Mouse (Mus musculus) liver, adult (tissue): ENCODE measurements around the gene Numb.

Experiments used
- GATA4 ChIP-seq: IDR thresholded peaks from 2 replicates; pipeline ENCODE4 v1.6.1; 2014; ENCODE audit warnings: mild to moderate bottlenecking, low read length; ENCODE audit not compliant: insufficient replicate concordance

Gene Numb

DNA sequence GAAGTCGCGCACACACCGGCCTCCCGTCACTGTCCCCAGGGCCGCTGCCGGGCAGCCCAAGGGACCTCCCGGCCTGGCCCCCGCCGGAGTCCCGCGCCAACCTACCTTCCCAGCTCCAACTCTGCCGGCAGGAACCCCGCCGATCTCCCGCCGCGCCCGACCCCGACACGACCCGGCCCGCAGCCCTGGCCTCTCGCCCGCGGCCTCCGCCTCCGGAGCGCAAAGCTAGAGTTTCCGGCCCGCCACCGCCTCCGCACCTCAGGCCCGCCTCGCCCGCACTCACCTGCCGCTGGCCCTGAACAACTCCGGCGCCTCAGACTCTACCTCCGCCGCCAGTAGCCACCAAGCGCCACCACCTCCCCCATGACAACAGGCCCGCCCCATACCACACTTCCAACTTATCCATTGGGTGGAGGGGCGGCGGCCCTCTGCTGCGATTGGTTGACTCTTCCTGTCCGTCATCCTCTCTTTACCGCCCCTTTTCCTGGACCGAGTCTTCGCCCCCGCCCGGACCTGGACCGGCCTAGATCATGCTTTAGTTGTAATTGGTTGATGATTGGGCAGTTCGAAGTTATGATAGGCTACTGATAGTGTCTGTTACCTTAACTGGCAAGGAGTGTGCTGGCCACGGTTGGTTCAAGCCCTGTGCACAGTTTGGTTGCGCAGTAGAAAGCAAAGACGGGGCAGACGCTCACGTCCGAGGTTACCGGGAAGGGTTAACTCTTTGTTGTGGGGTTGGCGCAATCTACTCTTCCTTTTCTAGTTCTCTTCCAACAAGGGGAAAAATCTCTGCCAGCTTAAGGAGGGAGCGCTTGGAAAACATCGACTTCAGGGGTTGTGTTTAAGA is at the start of gene Numb:
Gene Numb (minus strand): TSS at position 400 of the 847 bp plus-strand sequence.
- TF ChIP-seq GATA4 = peak; percentile 31; the same call in 1 of the 2 replicates

DNA sequence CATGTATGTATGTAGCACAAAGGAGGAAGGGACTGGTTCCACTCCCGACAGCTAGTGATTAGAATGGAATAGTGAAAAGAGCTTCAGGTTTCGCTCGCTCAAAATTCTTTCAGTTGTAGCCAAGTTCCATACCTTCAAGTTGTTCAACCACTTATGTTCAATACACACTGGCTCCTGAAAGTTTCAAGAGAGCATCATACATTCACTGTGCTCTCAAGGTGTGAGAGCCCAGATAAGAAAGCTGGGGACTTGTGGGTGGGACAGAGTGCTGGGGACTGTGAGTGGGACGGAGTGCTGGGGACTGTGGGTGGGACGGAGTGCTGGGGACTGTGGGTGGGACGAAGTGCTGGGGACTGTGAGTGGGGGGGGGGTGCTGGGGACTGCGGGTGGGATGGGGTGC is 43.5 kb upstream of the Numb start:
- no peak for TF ChIP-seq GATA4

DNA sequence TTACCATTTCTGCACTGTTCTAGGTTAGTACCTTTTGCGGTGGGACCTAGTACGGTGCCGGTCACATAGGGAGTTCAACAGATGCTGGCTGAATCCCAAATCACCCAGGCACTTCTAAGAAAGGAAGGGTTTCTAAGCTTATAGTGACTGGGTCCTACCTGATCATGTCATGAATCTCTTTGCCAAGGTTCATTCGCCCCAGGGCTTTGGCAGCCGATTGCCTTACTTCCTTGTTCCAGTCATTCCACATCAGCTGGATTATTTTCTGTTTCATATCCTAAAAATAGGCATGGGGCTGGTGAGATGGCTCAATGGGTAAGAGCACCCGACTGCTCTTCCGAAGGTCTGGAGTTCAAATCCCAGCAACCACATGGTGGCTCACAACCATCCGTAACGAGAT is 36.5 kb upstream of the Numb start:
- no peak for TF ChIP-seq GATA4

DNA sequence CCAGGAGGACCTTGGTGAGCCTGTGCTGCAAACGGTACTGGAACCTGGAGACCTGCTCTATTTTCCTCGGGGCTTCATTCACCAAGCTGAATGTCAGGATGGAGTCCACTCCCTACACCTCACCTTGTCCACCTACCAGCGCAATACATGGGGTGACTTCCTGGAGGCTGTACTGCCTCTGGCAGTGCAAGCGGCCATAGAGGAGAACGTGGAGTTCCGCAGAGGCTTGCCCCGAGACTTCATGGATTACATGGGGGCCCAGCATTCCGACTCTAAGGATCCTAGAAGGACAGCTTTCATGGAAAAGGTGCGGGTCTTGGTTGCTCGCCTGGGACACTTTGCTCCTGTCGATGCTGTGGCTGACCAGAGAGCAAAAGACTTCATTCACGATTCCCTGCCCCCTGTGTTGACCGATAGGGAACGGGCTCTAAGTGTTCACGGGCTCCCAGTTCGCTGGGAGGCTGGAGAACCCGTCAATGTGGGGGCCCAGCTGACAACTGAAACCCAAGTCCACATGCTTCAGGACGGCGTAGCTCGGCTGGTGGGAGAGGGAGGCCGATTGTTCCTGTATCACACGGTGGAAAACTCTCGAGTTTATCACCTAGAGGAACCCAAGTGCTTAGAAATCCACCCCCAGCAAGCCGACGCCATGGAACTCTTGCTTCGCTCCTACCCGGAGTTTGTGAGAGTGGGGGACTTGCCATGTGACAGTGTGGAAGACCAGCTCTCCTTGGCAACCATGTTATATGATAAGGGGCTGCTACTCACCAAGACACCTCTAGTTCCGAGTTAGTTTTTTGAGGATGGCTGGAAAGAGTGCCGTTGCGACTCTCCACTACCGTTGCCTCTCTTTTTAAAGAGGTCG is 30.2 kb upstream of the Numb start:
- TF ChIP-seq GATA4 = no peak

DNA sequence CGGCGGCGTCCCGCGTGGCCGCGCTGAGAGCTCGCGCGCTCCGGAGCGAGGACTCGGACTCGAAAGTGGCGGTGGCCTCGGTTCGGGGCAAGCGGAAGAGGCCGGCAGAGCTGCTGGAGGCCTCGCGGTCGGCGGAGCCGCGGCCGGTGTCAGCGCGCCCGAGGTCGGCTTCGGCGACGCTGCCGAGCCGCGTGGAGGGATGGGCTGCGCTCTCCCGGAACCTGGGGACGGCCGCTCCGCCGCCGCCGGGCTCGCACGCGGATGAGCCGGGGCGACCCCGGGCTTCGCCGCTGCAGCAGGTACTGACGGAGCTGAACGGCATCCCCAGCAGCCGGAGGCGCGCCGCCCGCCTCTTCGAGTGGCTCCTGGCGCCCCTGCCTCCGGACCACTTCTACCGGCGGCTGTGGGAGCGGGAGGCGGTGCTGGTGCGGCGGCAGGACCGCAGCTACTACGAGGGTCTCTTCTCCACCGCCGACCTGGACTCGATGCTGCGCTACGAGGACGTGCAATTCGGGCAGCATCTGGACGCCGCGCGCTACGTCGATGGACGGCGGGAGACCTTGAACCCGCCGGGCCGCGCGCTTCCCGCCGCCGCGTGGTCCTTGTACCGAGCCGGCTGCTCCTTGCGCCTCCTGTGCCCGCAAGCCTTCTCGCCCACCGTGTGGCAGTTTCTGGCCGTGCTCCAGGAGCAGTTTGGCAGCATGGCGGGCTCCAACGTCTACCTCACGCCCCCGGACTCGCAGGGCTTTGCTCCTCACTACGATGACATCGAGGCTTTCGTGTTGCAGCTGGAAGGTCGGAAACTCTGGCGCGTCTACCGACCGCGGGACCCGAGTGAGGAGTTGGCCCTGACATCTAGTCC is 29.3 kb upstream of the Numb start:
- TF ChIP-seq GATA4 = no peak

DNA sequence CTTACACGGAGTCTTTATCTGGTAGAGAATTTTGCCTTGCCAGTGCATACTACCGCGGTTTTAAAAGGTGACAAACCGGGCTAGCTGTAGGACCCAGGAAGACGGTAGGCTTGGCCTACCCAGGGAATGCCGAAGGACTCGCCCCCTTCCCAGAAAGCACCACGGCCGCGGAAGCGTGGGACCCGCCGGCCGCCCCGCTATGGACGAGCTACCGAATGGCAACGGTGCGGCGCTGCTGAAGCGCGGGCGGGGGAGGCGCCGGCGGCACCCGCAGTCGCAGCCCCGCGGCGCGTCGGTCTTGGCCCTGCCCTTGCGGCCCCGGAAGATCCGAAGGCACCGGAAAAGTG is 28.7 kb upstream of the Numb start, which contains the start of gene Riox1:
Gene Riox1 (plus strand): TSS at position 116 of the 347 bp plus-strand sequence.
- no peak; the same call in 1 of the 2 replicates for TF ChIP-seq GATA4

DNA sequence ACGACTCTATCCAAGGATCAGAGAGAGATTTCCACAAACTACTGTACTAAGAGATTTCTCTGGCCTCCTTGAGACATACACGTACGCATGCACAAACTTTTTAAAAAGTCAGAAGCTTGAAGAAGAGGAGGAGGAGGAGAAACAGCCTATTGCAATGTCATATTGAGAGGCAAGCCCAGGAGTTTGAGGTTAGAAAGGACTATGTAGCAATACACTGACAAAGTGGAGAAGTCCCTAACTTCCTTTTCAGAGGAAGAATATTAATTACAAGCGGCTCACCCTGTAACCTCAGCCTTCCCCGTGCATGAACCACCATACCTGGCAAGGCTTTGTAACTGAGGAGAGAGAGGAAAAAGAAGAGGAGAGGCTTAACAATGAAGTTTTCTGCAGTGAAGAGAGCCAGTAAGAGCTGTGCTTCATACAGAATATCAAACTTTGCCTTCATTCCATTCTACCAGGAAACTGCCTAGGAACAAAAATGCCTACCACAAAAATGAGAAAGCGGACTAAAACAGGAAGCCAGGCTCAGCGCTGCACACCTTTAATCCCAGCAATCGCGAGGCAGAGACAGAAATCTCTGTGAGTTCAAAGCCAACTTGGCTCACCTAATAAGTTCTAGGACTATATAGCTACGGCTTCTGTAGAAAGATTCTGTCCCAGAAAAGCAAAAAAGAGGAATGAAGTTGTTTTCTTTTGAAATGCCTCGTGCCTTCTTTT is 28.2 kb upstream of the Numb start:
- no peak for TF ChIP-seq GATA4

DNA sequence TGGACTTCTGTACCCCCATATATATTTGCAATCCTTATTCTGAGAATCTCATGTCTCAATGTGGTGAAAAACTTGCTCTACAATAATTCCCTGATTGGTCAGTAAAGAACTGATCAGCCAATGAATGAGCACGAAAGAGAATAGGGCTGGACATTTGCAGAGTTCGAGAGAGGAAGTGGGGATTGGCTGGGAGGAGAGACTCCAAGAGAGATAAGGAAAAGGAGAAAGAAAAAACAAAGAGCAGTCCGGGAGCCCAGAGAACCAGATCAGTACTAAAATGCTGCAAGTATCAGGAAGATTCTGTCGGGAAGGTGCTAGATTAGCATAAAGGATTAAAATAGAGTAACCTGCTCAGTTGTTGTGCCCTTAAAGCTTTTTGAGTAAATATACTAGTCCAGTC is 27.3 kb upstream of the Numb start:
- TF ChIP-seq GATA4 = no peak

DNA sequence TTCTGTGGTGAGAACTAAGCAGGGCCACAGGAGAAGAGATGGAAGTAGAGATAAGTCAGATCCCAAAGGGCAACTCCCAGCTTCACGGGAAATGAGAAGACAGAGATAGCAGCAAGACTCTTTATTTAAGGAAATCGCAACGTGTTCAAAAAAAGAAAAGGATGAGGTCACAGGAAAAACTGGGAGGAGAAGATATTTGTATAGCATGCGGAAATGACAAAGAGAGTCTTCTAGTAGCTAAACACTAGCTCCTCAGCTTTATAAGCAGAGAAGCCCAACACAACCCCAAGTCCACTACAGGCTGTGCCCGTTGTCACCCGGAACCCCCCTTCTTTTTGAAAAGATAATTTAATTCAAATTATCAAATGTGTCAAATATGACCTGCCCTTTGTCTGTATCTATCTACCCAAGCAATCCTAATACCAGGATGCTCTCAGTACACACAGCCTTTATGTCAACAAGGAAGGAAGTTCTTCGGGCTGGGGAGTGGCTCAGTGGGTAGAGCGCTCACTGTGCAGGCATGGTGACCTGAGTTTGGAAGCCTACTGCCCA is 25.6 kb upstream of the Numb start:
- peak; percentile 62 for TF ChIP-seq GATA4

DNA sequence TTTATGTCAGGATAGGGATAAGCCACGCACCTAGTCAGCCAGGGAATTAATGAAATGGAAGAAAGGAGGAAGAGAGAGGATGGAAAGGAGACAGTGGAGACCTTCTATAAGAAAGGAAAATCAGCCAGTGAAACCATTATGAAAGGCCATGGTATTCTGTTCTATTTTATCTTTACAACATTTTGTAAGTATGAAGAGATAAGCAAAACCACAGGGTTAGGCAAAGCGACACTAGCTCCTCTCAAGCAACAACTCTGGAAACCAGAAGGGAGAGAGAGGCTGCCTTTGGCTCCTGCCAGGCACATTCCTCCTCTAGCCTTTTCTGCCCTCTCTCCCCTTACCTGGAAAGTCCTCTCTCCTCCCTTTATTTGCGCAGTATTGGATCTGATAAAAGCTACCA is 20.2 kb upstream of the Numb start:
- TF ChIP-seq GATA4 = no peak

DNA sequence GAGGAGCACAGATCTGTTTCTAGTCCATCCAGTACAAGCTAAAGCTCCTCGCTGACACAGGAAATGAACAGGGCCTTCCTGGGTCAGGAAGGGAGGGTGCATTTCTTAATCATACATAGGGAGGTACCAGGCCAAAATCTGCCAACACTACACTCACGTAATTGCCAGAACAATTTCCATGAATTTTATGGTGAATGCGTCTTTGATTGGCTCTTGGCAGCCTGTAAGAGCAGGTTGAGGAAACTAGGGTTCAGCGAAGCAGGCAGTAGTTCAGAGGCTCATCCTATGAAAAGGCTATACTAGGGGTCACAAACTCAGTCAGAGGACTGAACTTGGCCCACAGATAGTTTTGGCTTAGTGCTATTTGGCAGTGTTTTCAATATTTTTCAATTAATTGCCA is 18.3 kb upstream of the Numb start:
- peak; percentile 38; the same call in 1 of the 2 replicates for TF ChIP-seq GATA4

DNA sequence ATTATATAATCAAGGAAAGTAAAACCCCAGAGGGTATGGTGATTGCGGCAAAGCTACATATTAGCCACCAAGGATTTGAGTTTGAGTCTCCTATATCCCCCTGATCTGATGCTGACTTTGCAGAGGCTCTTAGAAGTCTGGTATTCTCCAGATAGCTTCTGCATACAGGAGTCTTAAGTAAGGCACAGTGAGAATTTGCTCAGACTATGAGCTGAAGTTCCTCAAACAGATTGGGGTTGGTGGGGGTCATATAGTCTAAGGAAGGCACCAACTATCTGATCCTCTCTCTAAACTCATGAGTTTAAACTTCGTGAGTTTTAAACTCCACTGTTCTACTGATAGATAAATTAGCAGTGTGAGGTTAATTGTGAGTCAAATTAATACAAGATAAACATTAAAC is 17.6 kb upstream of the Numb start:
- no peak for TF ChIP-seq GATA4

DNA sequence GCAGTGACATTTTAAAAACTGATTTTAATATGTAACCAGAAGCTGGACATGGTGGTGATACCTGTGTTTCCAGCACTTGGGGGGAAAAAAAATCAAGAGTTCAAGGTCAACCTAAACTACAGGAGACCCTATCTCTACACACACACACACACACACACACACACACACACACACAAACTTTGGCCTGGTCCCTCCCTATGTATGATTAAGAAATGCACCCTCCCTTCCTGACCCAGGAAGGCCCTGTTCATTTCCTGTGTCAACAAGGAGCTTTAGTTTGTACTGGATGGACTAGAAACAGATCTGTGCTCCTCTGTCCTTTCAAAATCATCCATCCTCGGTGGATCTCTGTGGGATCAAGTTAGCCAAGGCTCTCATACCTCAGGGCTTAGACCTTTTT is 16.9 kb upstream of the Numb start:
- peak; percentile 90 for TF ChIP-seq GATA4

DNA sequence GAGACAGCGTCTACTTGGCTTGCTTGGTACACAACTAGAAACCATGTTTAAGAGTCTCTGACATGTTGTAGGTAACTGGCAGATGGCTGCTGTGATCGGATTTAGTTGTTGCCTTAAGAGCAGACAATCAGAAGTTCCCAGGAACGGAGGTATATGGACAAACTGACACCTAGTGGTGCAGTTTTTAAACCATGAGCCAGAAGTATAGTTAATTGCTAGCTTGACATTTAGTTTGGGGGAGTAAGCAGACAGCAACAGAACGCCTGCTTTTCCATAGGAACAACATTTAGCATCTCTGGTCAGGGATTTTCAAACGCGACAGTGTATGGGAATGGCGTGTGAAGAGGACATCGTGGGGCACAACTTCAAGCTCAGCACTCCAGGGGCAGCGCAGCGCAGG is 15.9 kb upstream of the Numb start:
- no peak for TF ChIP-seq GATA4
